In the genomic region with DNA sequence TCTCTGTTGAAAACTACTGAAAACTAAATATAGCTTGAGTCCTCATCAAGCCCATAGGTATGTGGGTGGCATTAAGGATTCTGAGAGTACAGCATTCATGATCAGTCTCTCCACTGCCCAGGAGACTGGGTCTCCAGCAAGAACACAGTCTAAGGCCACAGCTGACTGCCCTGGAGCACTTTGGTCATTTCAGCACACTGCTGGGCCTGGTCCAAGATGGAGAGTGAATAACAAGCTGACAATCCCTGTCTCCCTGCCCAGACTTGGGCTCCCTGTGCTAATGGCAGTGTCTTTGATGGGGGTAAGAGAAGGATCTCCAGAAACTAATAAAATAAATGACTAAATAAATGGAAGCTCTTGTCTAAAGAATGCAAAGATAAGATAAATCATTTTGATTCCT, we compare ENCODE assay signal across 9 mouse cellular contexts. TPM values are rescaled to one million over a fixed set of nuclear protein-coding genes. Genes with fewer than 3 reads are reported as not detected.
DNase-seq lines count a peak whose midpoint lies in the region; ATAC-seq lines count a peak whose summit lies in the region.
"Had no signal": no experiment of that assay in that cellular context is flagged by ENCODE, and none has a peak within 500 bp of the region (broad histone marks: within the 10 kb centered on the region; RNA-seq: fewer than 3 reads in every experiment).

No protein-coding gene starts in this region.

- no peaks in the 10 kb centered on the region; the same call in 1 of the 2 replicates for H3K27me3 ChIP-seq in embryonic facial prominence, embryonic 12.5 days
- H3K27me3 ChIP-seq in embryonic facial prominence, embryonic 10.5 days (replicated peaks; ENCODE audit: low read depth, poor library complexity, severe bottlenecking), result no peaks in the 10 kb centered on the region
- no peaks in the 10 kb centered on the region for H3K27me3 ChIP-seq in hindbrain, embryonic 15.5 days

- H3K36me3 ChIP-seq in embryonic facial prominence, embryonic 12.5 days, result no peaks in the 10 kb centered on the region
- no peaks in the 10 kb centered on the region for H3K36me3 ChIP-seq in embryonic facial prominence, embryonic 10.5 days (replicated peaks)
- H3K36me3 ChIP-seq in hindbrain, embryonic 15.5 days, result no peaks in the 10 kb centered on the region

- H3K4me1 ChIP-seq in embryonic facial prominence, embryonic 12.5 days, result peaks cover 23% of the 10 kb centered on the region
- peaks cover 9% of the 10 kb centered on the region for H3K4me1 ChIP-seq in embryonic facial prominence, embryonic 10.5 days
- H3K4me1 ChIP-seq in hindbrain, embryonic 15.5 days (replicated peaks), result peaks cover 18% of the 10 kb centered on the region

- ATAC-seq in embryonic facial prominence, embryonic 12.5 days (ENCODE audit: insufficient number of reproducible peaks, insufficient read depth, low FRiP score, low TSS enrichment), result no peak
- peak; percentile 68; the same call in 1 of the 2 replicates for ATAC-seq in hindbrain, embryonic 15.5 days (ENCODE audit: low FRiP score, low read depth)
- ATAC-seq in granulocyte monocyte progenitor cell, adult 5-6 weeks (replicated peaks; ENCODE audit: poor library complexity, severe bottlenecking), result no peak

- 0 out of 2 replicates have a peak overlapping the region, but pooled peaks have one; percentile 11 for H3K27ac ChIP-seq in embryonic facial prominence, embryonic 12.5 days
- no peak overlapping the region for H3K27ac ChIP-seq in embryonic facial prominence, embryonic 10.5 days (replicated peaks)
- H3K27ac ChIP-seq in hindbrain, embryonic 15.5 days (replicated peaks), result no peak overlapping the region
- H3K27ac ChIP-seq: liver, embryonic 14.5 days had no signal

- no peak for DNase-seq in embryonic facial prominence, embryonic 10.5 days (ENCODE audit: low spot score)
- peak; percentile 56 for DNase-seq in right cerebral cortex, postnatal 10 days (ENCODE audit: low spot score in 2 of 2)
- no peak for DNase-seq in right cerebral cortex, postnatal 14 days
- DNase-seq in lung, postnatal 4 days, result peak; percentile 47 to 69
- no peak for DNase-seq in frontal cortex, postnatal 14 days (ENCODE audit: low spot score in 2 of 2)

- no peaks in the 10 kb centered on the region for H3K9me3 ChIP-seq in embryonic facial prominence, embryonic 12.5 days
- H3K9me3 ChIP-seq in embryonic facial prominence, embryonic 10.5 days, result no peaks in the 10 kb centered on the region
- H3K9me3 ChIP-seq in hindbrain, embryonic 15.5 days, result no peaks in the 10 kb centered on the region

- H3K4me2 ChIP-seq in embryonic facial prominence, embryonic 12.5 days (replicated peaks), result no peak overlapping the region
- H3K4me2 ChIP-seq in hindbrain, embryonic 15.5 days, result no peak overlapping the region

- no peak overlapping the region for H3K9ac ChIP-seq in embryonic facial prominence, embryonic 12.5 days
- no peak overlapping the region for H3K9ac ChIP-seq in hindbrain, embryonic 15.5 days
- H3K9ac ChIP-seq: liver, embryonic 14.5 days had no signal

- H3K4me3 ChIP-seq in embryonic facial prominence, embryonic 12.5 days, result no peak overlapping the region
- H3K4me3 ChIP-seq in embryonic facial prominence, embryonic 10.5 days, result no peak overlapping the region
- no peak overlapping the region for H3K4me3 ChIP-seq in hindbrain, embryonic 15.5 days

RNA-seq across cellular contexts. Expression of a gene that starts 30.5 kb away (rescaled TPM):
- polyA plus RNA-seq in embryonic facial prominence, embryonic 12.5 days (2016; fragmentation: Nextera tagmentation; extraction: Ambion mirVana), result 10.5 and 11.6 TPM in 2 replicates
- 12.9 and 15.3 TPM in 2 replicates for polyA plus RNA-seq in embryonic facial prominence, embryonic 10.5 days (2016; fragmentation: Nextera tagmentation; extraction: Ambion mirVana)
- 30.7 and 32.8 TPM in 2 replicates for polyA plus RNA-seq in hindbrain, embryonic 15.5 days (2015; fragmentation: Nextera tagmentation; extraction: Ambion mirVana)
- total RNA-seq in granulocyte monocyte progenitor cell, adult 5-6 weeks (2014; fragmentation: Nextera tagmentation), result 0.49 TPM in 1 of 2 replicates, not detected in the other
- total RNA-seq in granulocyte monocyte progenitor cell, adult 5-6 weeks (2017), result 0.13 and 0.31 TPM in 2 replicates

Comparison
In these comparisons a context has a peak if more than half of its experiments do, and no peak if none do; other contexts are left out.
1. DNase-seq: peak in right cerebral cortex, postnatal 10 days (2 of 2) and lung, postnatal 4 days (2 of 2); none in embryonic facial prominence, embryonic 10.5 days (single experiment), right cerebral cortex, postnatal 14 days (single experiment) and frontal cortex, postnatal 14 days (0 of 2).